Mouse (Mus musculus) lung, adult 2 months (tissue): ENCODE results near the gene Rtbdn. TPM values are rescaled to one million over a fixed set of nuclear protein-coding genes. Genes with fewer than 3 reads are reported as not detected.
A peak's percentile ranks its signal among the peaks of the same experiment; 100 is the strongest.

Experiments
- DNase-seq: peaks from one replicate; pipeline ENCODE4 v3.0.0; 2022
- H3K4me1 ChIP-seq: fragments of 200-500 bp; 2 replicates; pipeline ENCODE4 v1.6.1; 2011; ENCODE audit warnings: low read length; ENCODE audit not compliant: control insufficient read depth, insufficient read depth
- H3K4me3 ChIP-seq: fragments of 200-500 bp; replicated peaks from 2 replicates; pipeline ENCODE3; 2011; ENCODE audit warnings: low read depth, mild to moderate bottlenecking, control low read depth, low read length; ENCODE audit errors: extremely low read depth
- CTCF ChIP-seq: fragments of 200-500 bp; IDR thresholded peaks from 2 replicates; pipeline ENCODE4 v1.5.1; 2011; ENCODE audit warnings: mild to moderate bottlenecking, low read length, control low read depth; ENCODE audit not compliant: insufficient read depth
- POLR2A ChIP-seq: fragments of 200-500 bp; IDR thresholded peaks from 2 replicates; pipeline ENCODE4 v1.6.1; 2011; ENCODE audit warnings: low read depth, mild to moderate bottlenecking, control low read depth, low read length, borderline replicate concordance; ENCODE audit errors: extremely low read depth
- WGBS: fragments of 180-500 bp; shearing (Covaris S2); methylation state at CpG from one replicate; pipeline ENCODE4 v1.1.7; 2018; 5-methylcytosine and 5-hydroxymethylcytosine counted together
- polyA plus RNA-seq: library from polyadenylated mRNA; depleted of rRNA; stranded (reverse); fragments of >200 nt; gene quantifications from 2 replicates; pipeline ENCODE4 v1.2.3, GENCODE M21; 2012

Rtbdn gene
- polyA plus RNA-seq, 1 experiment, result not detected

- TF ChIP-seq CTCF (no peak), POLR2A (peak; percentile 51; the same call in 1 of the 2 replicates)
- 1% methylated on average over 45 of the region's 45 CpGs for WGBS
- peaks cover 5% of the 10 kb centered on the region; the same call in 1 of the 2 replicates for H3K4me1 ChIP-seq
- peak within 1 kb of the TSS; percentile 75 for H3K4me3 ChIP-seq
- peak; percentile 90 for DNase-seq
Measured at GRCm38 (mm10) chr8:84908421-84909161, 38.2 kb upstream of the Rtbdn start, which contains the start of gene Dnase2a. Gene Dnase2a (plus strand): TSS chr8:84908560.

GRCm38 (mm10) chr8:84909162-84909767 is 37.5 kb upstream of the Rtbdn start:
- 51% methylated on average over 20 of the region's 20 CpGs for WGBS
- peak overlapping the region; percentile 75 for H3K4me3 ChIP-seq
- H3K4me1 ChIP-seq, result peaks cover 5% of the 10 kb centered on the region; the same call in 1 of the 2 replicates
- DNase-seq, result no peak
- TF ChIP-seq POLR2A, result no peak
- TF ChIP-seq CTCF, result no peak

GRCm38 (mm10) chr8:84909949-84910348 is 36.8 kb upstream of the Rtbdn start:
- TF ChIP-seq POLR2A (no peak), CTCF (no peak)
- peaks cover 5% of the 10 kb centered on the region; the same call in 1 of the 2 replicates for H3K4me1 ChIP-seq
- 72% methylated on average over 5 of the region's 5 CpGs for WGBS
- H3K4me3 ChIP-seq, result no peak overlapping the region
- DNase-seq, result no peak

GRCm38 (mm10) chr8:84910551-84910950 is 36.2 kb upstream of the Rtbdn start:
- no peak for TF ChIP-seq CTCF
- TF ChIP-seq POLR2A, result no peak
- H3K4me3 ChIP-seq, result no peak overlapping the region
- DNase-seq, result no peak
- peaks cover 5% of the 10 kb centered on the region; the same call in 1 of the 2 replicates for H3K4me1 ChIP-seq
- WGBS, result 74% methylated on average over 6 of the region's 6 CpGs

- Histone ChIP-seq H3K4me1 (peaks cover 5% of the 10 kb centered on the region; the same call in 1 of the 2 replicates), H3K4me3 (no peak overlapping the region)
- 92% methylated on average over 9 of the region's 9 CpGs for WGBS
- DNase-seq, result no peak
- TF ChIP-seq CTCF (no peak), POLR2A (no peak)
Measured at GRCm38 (mm10) chr8:84911854-84912253, 34.9 kb upstream of the Rtbdn start.

- Histone ChIP-seq H3K4me1 (peaks cover 5% of the 10 kb centered on the region; the same call in 1 of the 2 replicates), H3K4me3 (no peak overlapping the region)
- WGBS, result 36% methylated on average over 27 of the region's 27 CpGs
- no peak for DNase-seq
- no peak for TF ChIP-seq CTCF
- no peak for TF ChIP-seq POLR2A
Measured at GRCm38 (mm10) chr8:84912391-84912790, 34.4 kb upstream of the Rtbdn start.

- TF ChIP-seq POLR2A, result peak; percentile 68; the same call in 1 of the 2 replicates
- no peak for TF ChIP-seq CTCF
- peak overlapping the region; percentile 71 for H3K4me3 ChIP-seq
Measured at GRCm38 (mm10) chr8:84912895-84913501, 33.8 kb upstream of the Rtbdn start.

GRCm38 (mm10) chr8:84913502-84913900 is 33.3 kb upstream of the Rtbdn start:
- Histone ChIP-seq H3K4me3 (peak overlapping the region; percentile 71), H3K4me1 (peaks cover 5% of the 10 kb centered on the region; the same call in 1 of the 2 replicates)
- 11% methylated on average over 9 of the region's 9 CpGs for WGBS
- no peak for DNase-seq
- TF ChIP-seq POLR2A, result no peak
- TF ChIP-seq CTCF, result no peak

More at GRCm38 (mm10) chr8:84912895-84913501, 33.8 kb upstream of the Rtbdn start:
- peak; percentile 73 for DNase-seq
- H3K4me1 ChIP-seq, result peaks cover 5% of the 10 kb centered on the region; the same call in 1 of the 2 replicates
- WGBS, result under 1% methylated on average over 55 of the region's 55 CpGs

GRCm38 (mm10) chr8:84913960-84914359 is 32.8 kb upstream of the Rtbdn start:
- Histone ChIP-seq H3K4me3 (no peak overlapping the region), H3K4me1 (peaks cover 5% of the 10 kb centered on the region; the same call in 1 of the 2 replicates)
- 0 out of 2 replicates have a peak, but pooled peaks have one; percentile 3 for TF ChIP-seq CTCF
- TF ChIP-seq POLR2A, result no peak
- peak; percentile 27 for DNase-seq
- WGBS, result 36% methylated on average over 4 of the region's 4 CpGs

- H3K4me3 ChIP-seq, result no peak overlapping the region
- peaks cover 5% of the 10 kb centered on the region; the same call in 1 of the 2 replicates for H3K4me1 ChIP-seq
- TF ChIP-seq CTCF, result no peak
- TF ChIP-seq POLR2A, result no peak
- 79% methylated on average over 8 of the region's 8 CpGs for WGBS
- DNase-seq, result no peak
Measured at GRCm38 (mm10) chr8:84915269-84915668, 31.5 kb upstream of the Rtbdn start.
